Mouse (Mus musculus) spleen, adult 2 months (tissue): ENCODE data around the gene Id3. TPM values are rescaled to one million over a fixed set of nuclear protein-coding genes. Genes with fewer than 3 reads are reported as not detected.

ENCODE experiments used
- DNase-seq, 2 experiments: peaks; one replicate each; pipeline versions ENCODE4 v3.0.0 to v3.0.0-alpha.2; 2012 to 2021; ENCODE audit warnings: low spot score in 2 of 2, low read depth in 1 of 2
- H3K27ac ChIP-seq: fragments of 200-500 bp; 2 replicates; pipeline ENCODE4 v1.5.1; 2012; ENCODE audit warnings: low read length, inconsistent platforms; ENCODE audit not compliant: insufficient read depth
- H3K27me3 ChIP-seq: fragments of 200-500 bp; 2 replicates; pipeline ENCODE4 v1.6.1; 2012; ENCODE audit warnings: mild to moderate bottlenecking, moderate library complexity, low read length, inconsistent platforms; ENCODE audit not compliant: control insufficient read depth, insufficient read depth
- H3K36me3 ChIP-seq: fragments of 200-500 bp; 2 replicates; pipeline ENCODE4 v1.6.1; 2012; ENCODE audit warnings: mild to moderate bottlenecking, low read length, inconsistent platforms; ENCODE audit not compliant: control insufficient read depth, insufficient read depth
- H3K4me1 ChIP-seq: fragments of 200-500 bp; 2 replicates; pipeline ENCODE4 v1.6.1; 2011; ENCODE audit warnings: inconsistent platforms; ENCODE audit not compliant: control insufficient read depth, insufficient read depth, insufficient read length
- H3K4me3 ChIP-seq: fragments of 200-500 bp; 2 replicates; pipeline ENCODE4 v1.5.1; 2011; ENCODE audit warnings: mild to moderate bottlenecking, inconsistent platforms; ENCODE audit not compliant: insufficient read depth, insufficient read length; ENCODE audit errors: extremely low read depth
- CTCF ChIP-seq: fragments of 200-500 bp; IDR thresholded peaks from 2 replicates; pipeline ENCODE4 v1.5.1; 2011; ENCODE audit warnings: mild to moderate bottlenecking, inconsistent platforms; ENCODE audit not compliant: insufficient read depth, insufficient read length, insufficient replicate concordance; ENCODE audit errors: extremely low read depth
- POLR2A ChIP-seq: fragments of 200-500 bp; IDR thresholded peaks from 2 replicates; pipeline ENCODE4 v1.6.1; 2011; ENCODE audit warnings: low read depth, low read length, inconsistent platforms
- WGBS: fragments of 180-500 bp; shearing (Covaris S2); methylation state at CpG from one replicate; pipeline ENCODE4 v1.1.7; 2018; 5-methylcytosine and 5-hydroxymethylcytosine counted together
- polyA plus RNA-seq: library from polyadenylated mRNA; depleted of rRNA; stranded (reverse); fragments of >200 nt; gene quantifications from 2 replicates; pipeline ENCODE4 v1.2.3, GENCODE M21; 2012

Id3 gene
- polyA plus RNA-seq, 1 experiment, result 138 TPM

- Histone ChIP-seq H3K36me3 (no peaks in the 10 kb centered on the region), H3K4me3 (peak overlapping the region; percentile 74), H3K27me3 (no peaks in the 10 kb centered on the region), H3K27ac (peak overlapping the region; percentile 88), H3K4me1 (peaks cover 37% of the 10 kb centered on the region; the same call in 1 of the 2 replicates)
- DNase-seq, result peak in 1 of 2 experiments; percentile 26
- 1% methylated on average over 67 of the region's 67 CpGs for WGBS
- TF ChIP-seq CTCF (no peak), POLR2A (no peak)
Observed at GRCm38 (mm10) chr4:136172542-136173209, 29.4 kb downstream of the Id3 start.

- peak overlapping the region; percentile 74 for H3K4me3 ChIP-seq
- H3K27ac ChIP-seq, result peak overlapping the region; percentile 88
- no peaks in the 10 kb centered on the region for H3K27me3 ChIP-seq
- TF ChIP-seq POLR2A (no peak), CTCF (no peak)
- peak in 1 of 2 experiments; percentile 22 for DNase-seq
- H3K36me3 ChIP-seq, result no peaks in the 10 kb centered on the region
- H3K4me1 ChIP-seq, result peaks cover 43% of the 10 kb centered on the region; the same call in 1 of the 2 replicates
- WGBS, result 3% methylated on average over 14 of the region's 14 CpGs
Observed at GRCm38 (mm10) chr4:136173210-136173715, 30.0 kb downstream of the Id3 start.

- H3K4me1 ChIP-seq, result peaks cover 54% of the 10 kb centered on the region; the same call in 1 of the 2 replicates
- peak overlapping the region; percentile 32; the same call in 1 of the 2 replicates for H3K4me3 ChIP-seq
- no peaks in the 10 kb centered on the region for H3K27me3 ChIP-seq
- no peaks in the 10 kb centered on the region for H3K36me3 ChIP-seq
- peak overlapping the region; percentile 88 for H3K27ac ChIP-seq
- 37% methylated on average over 13 of the region's 13 CpGs for WGBS
- TF ChIP-seq CTCF (no peak), POLR2A (peak; percentile 9; the same call in 1 of the 2 replicates)
- DNase-seq, result peak in 1 of 2 experiments; percentile 36
Observed at GRCm38 (mm10) chr4:136174216-136175193, 31.2 kb downstream of the Id3 start.

GRCm38 (mm10) chr4:136176022-136176552, 32.8 kb downstream of the Id3 start:
- DNase-seq, result no peak
- Histone ChIP-seq H3K4me3 (no peak overlapping the region), H3K36me3 (no peaks in the 10 kb centered on the region), H3K27ac (peak overlapping the region; percentile 96), H3K4me1 (peaks cover 55% of the 10 kb centered on the region; the same call in 1 of the 2 replicates), H3K27me3 (no peaks in the 10 kb centered on the region)
- WGBS, result 61% methylated on average over 10 of the region's 10 CpGs
- no peak for TF ChIP-seq CTCF
- TF ChIP-seq POLR2A, result no peak

- no peak overlapping the region for H3K4me3 ChIP-seq
- TF ChIP-seq POLR2A (no peak), CTCF (no peak)
- peak overlapping the region; percentile 96 for H3K27ac ChIP-seq
- 5% methylated on average over 8 of the region's 8 CpGs for WGBS
- DNase-seq, result peak in 1 of 2 experiments; percentile 58
- no peaks in the 10 kb centered on the region for H3K36me3 ChIP-seq
- H3K4me1 ChIP-seq, result peaks cover 60% of the 10 kb centered on the region; the same call in 1 of the 2 replicates
- H3K27me3 ChIP-seq, result no peaks in the 10 kb centered on the region
Observed at GRCm38 (mm10) chr4:136177244-136177611, 33.9 kb downstream of the Id3 start.
